Mouse (Mus musculus): ENCODE data around the gene Vegfd. TPM values are rescaled to one million over a fixed set of nuclear protein-coding genes. Genes with fewer than 3 reads are reported as not detected.

Gene Vegfd
- 1 to 10 TPM; 3.3 to 3.6 TPM for total RNA-seq (2021)

DNA sequence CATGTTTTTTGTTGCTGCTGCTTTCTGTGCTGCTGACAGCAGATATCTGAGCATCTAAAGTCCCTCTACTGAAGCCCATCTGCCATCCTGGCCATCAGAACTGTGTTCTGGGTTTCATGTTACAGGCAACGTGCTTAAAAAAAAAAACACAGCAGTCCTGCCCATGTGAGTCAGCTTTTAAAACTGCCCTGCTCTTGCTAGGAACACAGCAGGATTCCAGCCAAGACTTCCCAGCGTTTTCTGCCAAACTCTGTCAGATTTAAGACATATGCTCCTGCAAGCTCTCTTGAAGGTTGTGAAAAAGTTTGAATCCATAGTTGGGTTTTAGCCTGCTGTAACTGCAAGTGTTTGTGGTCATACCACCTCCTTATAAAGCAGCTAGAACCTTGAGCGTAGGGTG is at the start of gene Vegfd:
Gene Vegfd, plus strand, starts transcription at position 298 of the 400 bp plus-strand sequence.
- DNase-seq (ENCODE audit: extremely low spot score in 1 of 2, low spot score in 2 of 2), result peak; percentile 21 to 26
- intact Hi-C loops (cut with DNase I), result no loop called here

- no peak for DNase-seq (ENCODE audit: extremely low spot score in 1 of 2, low spot score in 2 of 2)
- intact Hi-C loops (cut with DNase I), result no loop called here
Observed at GRCm38 (mm10) chrX:164323391-164323913, 49.7 kb upstream of the Vegfd start.

GRCm38 (mm10) chrX:164330351-164330750 is 42.8 kb upstream of the Vegfd start:
- intact Hi-C loops (cut with DNase I), result no loop called here
- no peak for DNase-seq (ENCODE audit: extremely low spot score in 1 of 2, low spot score in 2 of 2)

DNA sequence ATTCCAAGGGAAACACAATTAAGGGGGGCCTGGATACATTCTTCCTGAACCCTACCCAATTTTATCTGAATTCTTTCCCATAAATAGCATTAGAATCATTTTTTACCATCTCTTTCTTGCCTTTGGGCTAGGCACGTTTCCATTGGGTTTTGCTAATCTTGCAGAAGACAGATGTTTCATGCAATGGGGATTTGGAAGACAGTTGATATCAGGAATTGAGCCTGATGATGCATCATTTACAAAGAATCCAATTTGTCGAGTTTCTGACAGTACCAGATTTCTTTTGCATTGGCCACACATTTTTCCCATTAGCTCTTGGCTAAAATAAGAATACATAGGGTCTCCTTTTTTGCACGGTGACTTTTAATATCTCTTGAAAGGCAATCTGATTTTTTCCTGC is 42.4 kb upstream of the Vegfd start:
- intact Hi-C loops (cut with DNase I), result no loop called here
- no peak for DNase-seq (ENCODE audit: extremely low spot score in 1 of 2, low spot score in 2 of 2)

- intact Hi-C loops (cut with DNase I), result no loop called here
- DNase-seq (ENCODE audit: extremely low spot score in 1 of 2, low spot score in 2 of 2), result no peak
Observed at GRCm38 (mm10) chrX:164338591-164338990, 34.6 kb upstream of the Vegfd start.

DNA sequence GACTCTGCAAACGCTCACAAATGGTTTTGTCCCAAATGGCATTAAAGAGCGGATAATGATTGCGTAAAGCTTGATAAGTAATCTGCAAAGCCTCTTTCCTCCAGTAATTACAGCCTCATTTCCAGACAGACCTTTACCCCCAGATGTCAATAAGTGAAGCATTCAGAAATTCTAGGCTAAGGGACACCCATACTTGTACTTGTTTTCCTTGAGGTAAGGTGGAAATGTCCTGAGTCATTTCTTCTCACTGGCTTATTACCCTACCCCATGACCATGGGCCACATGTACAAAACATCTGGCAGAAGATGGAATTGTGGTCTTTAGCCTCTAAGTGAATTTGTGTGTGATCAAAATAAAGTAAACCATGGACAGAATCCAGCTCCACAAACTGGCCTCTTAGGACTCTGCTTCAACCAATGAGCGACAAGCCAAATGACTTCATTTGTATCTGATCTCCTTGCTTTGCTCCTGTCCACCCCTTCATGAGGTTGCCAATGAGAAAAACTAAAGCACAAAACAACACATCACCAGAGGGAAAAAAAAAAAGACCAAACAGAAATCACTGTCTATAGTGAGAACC is 27.7 kb upstream of the Vegfd start:
- intact Hi-C loops (cut with DNase I), result no loop called here
- no peak for DNase-seq (ENCODE audit: extremely low spot score in 1 of 2, low spot score in 2 of 2)

- intact Hi-C loops (cut with DNase I), result no loop called here
Observed at GRCm38 (mm10) chrX:164348937-164349336, 24.2 kb upstream of the Vegfd start.

DNA sequence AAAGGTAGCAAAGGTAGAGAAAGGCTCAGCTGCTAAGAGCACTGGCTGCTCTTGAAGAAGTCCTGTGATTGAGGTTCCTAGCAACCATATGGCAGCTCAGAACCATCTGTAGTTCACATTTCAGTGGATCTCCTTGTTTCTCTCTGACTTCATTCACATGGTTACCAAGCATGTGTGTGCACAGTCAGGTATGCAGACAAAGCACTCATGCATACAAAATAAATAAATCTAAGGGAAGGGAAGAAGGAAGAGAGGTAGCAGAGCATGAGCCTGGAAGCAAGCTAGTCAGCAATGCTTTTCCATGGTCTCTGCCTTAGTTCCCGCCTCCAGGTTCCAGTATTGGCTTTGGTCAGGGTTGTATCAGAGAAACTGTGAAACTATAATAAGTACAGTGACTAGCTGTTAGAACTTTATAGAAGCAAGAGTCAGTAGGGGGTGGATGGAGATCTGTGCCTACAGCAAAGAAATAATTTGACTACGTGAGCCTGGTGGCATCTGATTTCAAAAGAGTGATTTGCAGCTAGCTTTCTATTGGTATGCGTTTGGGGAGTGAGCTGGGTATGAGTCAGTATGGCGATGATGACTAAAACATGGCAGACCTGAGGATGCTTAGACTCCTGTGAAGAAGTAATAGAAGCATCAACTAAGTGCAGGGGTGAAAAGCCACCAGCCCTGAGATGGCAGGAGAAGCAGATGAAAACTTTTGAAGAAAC is 7.9 kb upstream of the Vegfd start:
- no peak for DNase-seq (ENCODE audit: extremely low spot score in 1 of 2, low spot score in 2 of 2)
- intact Hi-C loops (cut with DNase I), result no loop called here

More at GRCm38 (mm10) chrX:164348937-164349336, 24.2 kb upstream of the Vegfd start:
- no peak for DNase-seq (ENCODE audit: extremely low spot score in 1 of 2, low spot score in 2 of 2)

DNA sequence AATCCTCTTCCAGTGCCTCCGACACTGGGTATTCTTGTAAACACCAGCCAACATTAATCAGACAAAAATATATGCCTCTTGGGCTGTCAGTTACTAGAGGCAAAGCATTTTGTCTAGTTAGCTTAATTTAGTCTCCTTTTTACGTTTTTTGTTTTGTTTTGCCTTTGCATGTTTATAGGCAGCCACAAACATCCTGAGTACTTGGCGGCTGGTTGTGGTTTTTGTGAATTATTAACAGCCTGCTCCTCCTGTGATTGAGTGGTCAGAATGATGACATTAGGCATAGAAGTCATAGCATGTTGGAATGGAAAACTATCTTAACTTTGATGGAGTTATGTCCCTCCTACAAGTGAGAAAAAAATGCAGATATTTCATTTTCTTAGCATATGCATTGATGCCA is 2.6 kb upstream of the Vegfd start:
- intact Hi-C loops (cut with DNase I), result no loop called here
- no peak for DNase-seq (ENCODE audit: extremely low spot score in 1 of 2, low spot score in 2 of 2)

GRCm38 (mm10) chrX:164374586-164374985 is 1.4 kb downstream of the Vegfd start:
- DNase-seq (ENCODE audit: extremely low spot score in 1 of 2, low spot score in 2 of 2), result no peak
- intact Hi-C loops (cut with DNase I), result no loop called here

- no peak for DNase-seq (ENCODE audit: extremely low spot score in 1 of 2, low spot score in 2 of 2)
- intact Hi-C loops (cut with DNase I), result no loop called here
Observed at GRCm38 (mm10) chrX:164379721-164380120, 6.5 kb downstream of the Vegfd start.

DNA sequence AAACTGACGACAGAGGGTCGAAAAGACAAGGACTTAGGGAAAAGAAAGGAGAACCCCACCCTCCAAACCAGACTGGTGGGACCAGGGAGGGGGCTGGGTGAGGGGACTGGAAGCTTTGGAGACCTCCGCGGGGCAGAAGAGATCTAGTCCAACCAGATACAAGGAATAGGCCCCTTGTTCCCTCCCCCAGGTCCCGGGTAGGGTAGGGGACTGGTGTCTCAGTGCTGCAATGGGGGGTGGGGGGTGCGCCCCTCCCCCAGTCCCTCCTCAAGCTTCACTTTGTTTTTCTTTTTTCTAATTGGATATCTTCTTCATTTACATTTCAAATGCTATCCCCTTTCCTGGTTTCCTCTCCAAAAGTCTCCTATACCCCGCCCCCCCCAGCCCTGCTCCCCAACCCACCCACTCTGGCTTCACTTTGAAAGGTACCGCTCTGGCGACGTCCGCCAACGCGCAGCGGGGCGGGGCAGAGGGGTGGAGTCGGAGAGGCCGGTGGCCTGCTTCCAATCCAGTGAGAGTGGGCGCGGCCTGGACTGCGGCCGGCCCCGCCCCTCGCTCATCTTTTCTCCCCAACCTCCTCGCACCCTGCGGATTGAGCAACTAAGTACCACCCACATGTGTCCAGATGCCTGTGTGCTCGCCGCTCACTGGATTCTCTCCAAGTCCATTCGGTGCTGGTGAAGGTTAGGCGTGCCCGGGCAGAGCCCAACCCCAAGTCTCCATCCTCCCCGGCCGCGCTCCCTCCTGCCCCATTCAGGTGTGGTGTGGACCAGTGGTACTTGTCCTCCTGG is 8.6 kb downstream of the Vegfd start:
- DNase-seq (ENCODE audit: extremely low spot score in 1 of 2, low spot score in 2 of 2), result peak; percentile 24 to 81
- intact Hi-C loops (cut with DNase I), result no loop called here

GRCm38 (mm10) chrX:164394091-164394490 is 20.9 kb downstream of the Vegfd start:
- intact Hi-C loops (cut with DNase I), result no loop called here
- no peak for DNase-seq (ENCODE audit: extremely low spot score in 1 of 2, low spot score in 2 of 2)

DNA sequence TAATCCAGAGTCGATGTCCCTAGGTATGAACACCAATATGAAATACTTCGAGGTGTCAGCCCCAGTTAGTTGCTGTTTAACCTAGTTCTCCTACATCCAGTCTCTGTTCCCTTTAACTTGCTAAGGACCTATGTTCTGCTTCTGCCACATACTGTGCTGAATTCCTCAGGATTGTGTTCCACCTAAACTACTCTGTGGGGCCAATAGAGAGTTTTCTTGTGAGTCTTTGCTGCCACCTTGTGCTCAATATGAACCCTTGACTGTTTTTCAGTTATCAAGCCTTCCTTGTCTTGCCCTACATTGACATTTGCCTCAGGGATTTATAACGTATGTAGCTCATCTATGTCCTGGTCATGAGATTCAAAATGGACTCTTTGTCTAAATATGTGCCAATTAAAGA is 25.3 kb downstream of the Vegfd start:
- no peak for DNase-seq (ENCODE audit: extremely low spot score in 1 of 2, low spot score in 2 of 2)
- intact Hi-C loops (cut with DNase I), result loop anchor here (2.0 to 5.0 kb wide), 2 partner anchors 216 to 306 kb away; no protein-coding TSS in a partner anchor

DNA sequence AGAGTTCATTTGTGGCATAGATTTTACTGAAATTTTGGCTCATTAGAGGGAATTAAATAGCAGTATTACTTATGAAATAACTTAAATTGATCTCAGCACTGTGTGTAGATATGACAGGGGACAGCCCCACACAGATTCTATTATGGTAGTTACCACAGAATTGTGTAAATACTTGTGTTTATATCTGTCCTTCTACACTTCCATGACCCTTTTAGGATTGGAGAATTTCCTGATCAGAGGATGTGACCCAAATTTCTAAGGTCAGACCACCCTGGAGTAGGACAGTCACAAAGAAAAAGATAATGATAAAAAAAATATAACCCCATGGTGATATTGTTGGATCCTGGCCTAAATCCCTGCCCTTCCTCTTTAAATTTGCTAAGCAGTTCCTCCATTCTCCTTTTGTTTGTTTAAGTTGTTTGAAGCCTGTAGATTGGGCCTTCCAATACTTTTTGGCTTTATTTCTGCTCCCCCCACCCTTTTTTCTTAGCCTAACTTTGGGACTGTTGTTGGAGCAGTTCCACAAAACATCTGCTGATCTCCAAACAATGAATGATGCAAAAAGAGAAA is 32.0 kb downstream of the Vegfd start:
- no peak for DNase-seq (ENCODE audit: extremely low spot score in 1 of 2, low spot score in 2 of 2)
- intact Hi-C loops (cut with DNase I), result no loop called here

DNA sequence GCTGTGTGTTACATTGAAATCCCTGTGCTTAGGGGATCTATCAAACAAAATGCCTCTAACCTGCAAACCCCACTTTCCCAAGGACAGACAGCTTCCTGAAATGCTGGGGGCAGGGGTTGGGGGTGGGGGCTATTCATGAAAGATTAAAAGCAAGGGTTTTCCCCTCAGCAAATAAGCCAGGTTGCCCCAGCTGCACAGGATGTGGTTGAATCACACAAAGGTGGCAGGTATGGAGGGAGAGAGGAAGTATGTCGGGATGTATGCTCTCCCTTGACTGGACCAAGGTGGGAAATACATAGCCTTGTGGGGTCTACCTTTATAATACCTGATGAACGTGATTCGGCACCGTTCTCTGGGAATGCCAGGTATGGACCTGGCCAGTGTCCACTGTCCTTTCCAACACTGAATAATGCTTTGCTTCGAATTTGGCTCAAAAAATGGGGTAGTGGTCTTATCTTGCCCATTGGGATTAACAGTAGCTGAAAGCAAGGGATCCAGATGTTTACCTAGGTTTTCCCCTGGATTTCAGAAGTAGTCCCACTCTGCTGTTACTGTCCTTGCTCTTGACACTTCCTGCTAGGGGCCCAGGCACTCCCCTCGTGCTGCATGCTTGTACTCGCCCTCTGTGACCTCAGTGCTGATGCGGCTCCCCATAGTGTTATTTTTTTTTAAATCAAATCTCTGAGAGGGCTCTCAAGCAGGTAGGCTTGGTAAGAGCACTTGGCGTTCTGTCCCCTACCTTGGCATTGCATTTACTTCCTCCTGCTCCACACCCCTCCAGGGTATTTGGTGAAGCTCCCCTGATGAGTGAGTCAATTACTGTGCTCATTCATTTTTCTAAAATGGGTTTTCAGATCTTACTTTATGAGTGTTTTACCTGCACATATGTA is 33.2 kb downstream of the Vegfd start:
- intact Hi-C loops (cut with DNase I), result no loop called here
- no peak for DNase-seq (ENCODE audit: extremely low spot score in 1 of 2, low spot score in 2 of 2)

- DNase-seq (ENCODE audit: extremely low spot score in 1 of 2, low spot score in 2 of 2), result no peak
- intact Hi-C loops (cut with DNase I), result no loop called here
Observed at GRCm38 (mm10) chrX:164408301-164408927, 35.2 kb downstream of the Vegfd start.

GRCm38 (mm10) chrX:164410562-164410961 is 37.4 kb downstream of the Vegfd start:
- DNase-seq (ENCODE audit: extremely low spot score in 1 of 2, low spot score in 2 of 2), result no peak
- intact Hi-C loops (cut with DNase I), result no loop called here
